Mouse (Mus musculus): Measurements from ENCODE around the gene Gpr21. TPM values are rescaled to one million over a fixed set of nuclear protein-coding genes. Genes with fewer than 3 reads are reported as not detected.
A peak's percentile ranks its signal among the peaks of the same experiment; 100 is the strongest.
"Not testable (repeated sequence)": the region's sequence is repeated elsewhere in the genome, so short reads cannot be mapped to it uniquely, and the experiment has no call there.

Gene Gpr21
- 1.9 and 2.1 TPM in 2 replicates for polyA plus RNA-seq (2014; fragmentation: Nextera tagmentation; extraction: Ambion mirVana)

DNA sequence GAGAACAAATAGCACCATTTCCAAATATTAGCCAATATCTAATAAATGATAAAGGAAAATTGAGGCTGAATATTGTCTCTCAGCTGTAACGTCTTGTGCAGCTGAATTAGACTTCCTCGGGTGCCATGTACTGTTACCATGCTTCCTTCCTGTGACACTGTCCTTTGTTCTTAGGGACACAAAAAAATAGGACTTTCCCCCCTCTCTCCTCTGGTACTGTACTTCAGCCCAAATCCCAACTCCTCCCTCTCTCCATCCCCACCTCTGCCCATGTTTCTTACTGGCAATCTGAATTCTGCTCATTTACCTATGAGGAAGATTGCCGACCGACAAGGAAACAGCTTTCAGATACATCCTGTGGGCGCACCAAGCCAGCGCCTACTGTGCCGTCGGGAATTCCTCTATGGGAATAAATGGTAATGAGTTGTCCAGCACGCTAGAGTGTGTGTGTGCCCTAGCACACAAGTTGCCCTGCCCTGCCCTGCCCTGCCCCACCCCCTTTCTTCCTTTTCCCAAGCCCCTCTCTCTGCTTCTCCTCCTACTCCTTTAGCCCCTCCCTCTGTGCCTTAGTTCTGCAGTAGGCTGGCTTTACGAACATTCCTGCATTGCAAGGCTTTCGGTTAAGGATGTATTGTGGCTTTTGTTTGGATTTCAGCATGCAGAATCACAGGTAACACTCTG, at the start of gene Gpr21:
TSS of gene Gpr21 (plus strand) at position 303 of the 681 bp plus-strand sequence.
- no peak within 1 kb of the TSS; the same call in 1 of the 2 replicates for H3K27ac ChIP-seq (ENCODE audit: low read depth, low read length)
- 25% methylated on average over 11 of the region's 11 CpGs for WGBS
- H3K27me3 ChIP-seq (ENCODE audit: control insufficient read depth, insufficient read depth, low read length), result no peaks in the 10 kb centered on the region
- H3K4me1 ChIP-seq (ENCODE audit: control insufficient read depth, insufficient read depth, low read length), result peaks cover 7% of the 10 kb centered on the region; the same call in 1 of the 2 replicates
- DNase-seq (ENCODE audit: low spot score, missing footprints) (peak; percentile 89), ATAC-seq (ENCODE audit: low FRiP score) (peak; percentile 89)
- no peaks in the 10 kb centered on the region for H3K9me3 ChIP-seq (ENCODE audit: control insufficient read depth, low read length)
- H3K36me3 ChIP-seq (ENCODE audit: control insufficient read depth, insufficient read depth, low read length), result peaks cover 7% of the 10 kb centered on the region; the same call in 1 of the 2 replicates
- no peak within 1 kb of the TSS for H3K4me3 ChIP-seq (ENCODE audit: low read depth, low read length)
- H3K4me2 ChIP-seq, result peak within 1 kb of the TSS; percentile 19
- H3K9ac ChIP-seq (ENCODE audit: low read length), result 0 out of 2 replicates have a peak within 1 kb of the TSS, but pooled peaks have one; percentile 43

GRCm38 (mm10) chr2:37479559-37479958, 36.6 kb upstream of the Gpr21 start:
- Histone ChIP-seq H3K4me2 (no peak overlapping the region), H3K4me1 (ENCODE audit: control insufficient read depth, insufficient read depth, low read length) (no peaks in the 10 kb centered on the region), H3K36me3 (ENCODE audit: control insufficient read depth, insufficient read depth, low read length) (peaks cover 22% of the 10 kb centered on the region), H3K27ac (ENCODE audit: low read depth, low read length) (no peak overlapping the region), H3K9ac (ENCODE audit: low read length) (no peak overlapping the region), H3K27me3 (ENCODE audit: control insufficient read depth, insufficient read depth, low read length) (no peaks in the 10 kb centered on the region), H3K9me3 (ENCODE audit: control insufficient read depth, low read length) (no peaks in the 10 kb centered on the region), H3K4me3 (ENCODE audit: low read depth, low read length) (no peak overlapping the region)
- DNase-seq (ENCODE audit: low spot score, missing footprints) (no peak), ATAC-seq (ENCODE audit: low FRiP score) (no peak)

- Histone ChIP-seq H3K4me1 (ENCODE audit: control insufficient read depth, insufficient read depth, low read length) (no peaks in the 10 kb centered on the region), H3K36me3 (ENCODE audit: control insufficient read depth, insufficient read depth, low read length) (peaks cover 24% of the 10 kb centered on the region)
Observed at GRCm38 (mm10) chr2:37480039-37480438, 36.1 kb upstream of the Gpr21 start.

DNA sequence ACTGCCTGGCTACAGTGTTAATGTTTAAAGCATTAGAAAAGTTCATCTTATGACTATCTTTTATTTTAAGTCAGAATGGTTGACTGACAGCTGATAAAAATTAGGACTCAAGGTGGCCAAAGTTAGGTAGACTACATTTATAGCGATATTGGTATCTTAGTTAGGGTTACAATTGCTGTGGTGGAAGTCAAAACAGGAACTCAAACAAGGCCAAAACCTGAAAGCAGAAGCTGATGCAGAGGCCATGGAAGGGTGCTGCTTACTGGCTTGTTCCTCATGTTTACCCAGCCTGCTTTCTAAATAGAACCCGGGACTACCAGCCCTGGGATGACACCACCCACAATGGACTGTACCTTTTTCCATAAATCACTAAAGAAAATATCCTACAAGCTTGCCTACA, 32.0 kb upstream of the Gpr21 start:
- Histone ChIP-seq H3K4me2 (no peak overlapping the region), H3K36me3 (ENCODE audit: control insufficient read depth, insufficient read depth, low read length) (peaks cover 23% of the 10 kb centered on the region), H3K4me3 (ENCODE audit: low read depth, low read length) (no peak overlapping the region), H3K27me3 (ENCODE audit: control insufficient read depth, insufficient read depth, low read length) (no peaks in the 10 kb centered on the region), H3K9me3 (ENCODE audit: control insufficient read depth, low read length) (no peaks in the 10 kb centered on the region), H3K27ac (ENCODE audit: low read depth, low read length) (no peak overlapping the region), H3K9ac (ENCODE audit: low read length) (no peak overlapping the region), H3K4me1 (ENCODE audit: control insufficient read depth, insufficient read depth, low read length) (no peaks in the 10 kb centered on the region)
- DNase-seq (ENCODE audit: low spot score, missing footprints) (no peak), ATAC-seq (ENCODE audit: low FRiP score) (no peak)
- WGBS, result 87% methylated on average over 2 of the region's 2 CpGs

More at GRCm38 (mm10) chr2:37480039-37480438, 36.1 kb upstream of the Gpr21 start:
- ATAC-seq (ENCODE audit: low FRiP score) (no peak), DNase-seq (ENCODE audit: low spot score, missing footprints) (no peak)
- Histone ChIP-seq H3K4me2 (no peak overlapping the region), H3K27me3 (ENCODE audit: control insufficient read depth, insufficient read depth, low read length) (no peaks in the 10 kb centered on the region), H3K9ac (ENCODE audit: low read length) (no peak overlapping the region), H3K27ac (ENCODE audit: low read depth, low read length) (no peak overlapping the region), H3K9me3 (ENCODE audit: control insufficient read depth, low read length) (no peaks in the 10 kb centered on the region), H3K4me3 (ENCODE audit: low read depth, low read length) (no peak overlapping the region)
- WGBS, result 96% methylated on average over 2 of the region's 2 CpGs

DNA sequence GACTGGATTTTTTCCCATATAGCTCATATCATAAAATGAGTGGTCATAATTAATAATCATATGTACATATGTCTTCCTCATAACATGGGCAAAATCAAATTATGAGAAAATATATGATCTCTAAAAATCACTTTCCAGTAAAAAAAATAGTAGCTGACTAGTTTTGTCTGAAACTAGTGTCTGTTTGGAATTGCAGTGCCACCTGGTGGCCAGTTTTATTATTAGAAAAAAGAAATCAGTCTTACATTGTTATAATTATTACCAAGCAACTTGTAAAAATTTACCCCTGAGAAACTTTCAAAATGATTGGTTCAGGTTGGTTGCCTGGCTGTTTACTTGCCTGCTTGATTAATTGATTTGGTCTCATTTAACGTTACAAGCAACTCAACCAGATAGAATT, 30.8 kb upstream of the Gpr21 start:
- H3K4me2 ChIP-seq, result no peak overlapping the region
- no peak overlapping the region for H3K4me3 ChIP-seq (ENCODE audit: low read depth, low read length)
- no peaks in the 10 kb centered on the region for H3K27me3 ChIP-seq (ENCODE audit: control insufficient read depth, insufficient read depth, low read length)
- no peak overlapping the region for H3K9ac ChIP-seq (ENCODE audit: low read length)
- no peak overlapping the region for H3K27ac ChIP-seq (ENCODE audit: low read depth, low read length)
- DNase-seq (ENCODE audit: low spot score, missing footprints) (peak; percentile 95), ATAC-seq (ENCODE audit: low FRiP score) (no peak)
- H3K9me3 ChIP-seq (ENCODE audit: control insufficient read depth, low read length), result no peaks in the 10 kb centered on the region
- H3K4me1 ChIP-seq (ENCODE audit: control insufficient read depth, insufficient read depth, low read length), result no peaks in the 10 kb centered on the region
- WGBS, result 89% methylated on average over 1 of the region's 1 CpGs
- peaks cover 26% of the 10 kb centered on the region for H3K36me3 ChIP-seq (ENCODE audit: control insufficient read depth, insufficient read depth, low read length)

DNA sequence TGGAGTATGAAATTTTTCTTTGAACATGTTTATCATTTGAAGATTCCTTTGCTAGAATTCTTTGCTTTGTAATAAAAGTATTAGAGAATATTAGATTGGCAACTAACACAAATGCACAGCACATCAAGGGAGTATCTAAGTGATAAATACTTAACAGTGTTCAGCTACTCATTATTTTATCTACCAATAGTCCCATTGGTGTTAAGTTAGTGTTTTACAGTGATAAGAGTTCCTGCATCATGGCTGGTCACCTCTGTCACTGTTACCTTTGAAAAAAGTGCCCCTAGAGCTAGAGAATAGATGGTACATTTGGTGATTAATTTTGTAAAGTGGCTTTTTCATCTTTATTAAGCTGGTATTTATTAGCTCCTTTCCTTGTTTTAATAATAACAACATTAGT, 29.7 kb upstream of the Gpr21 start:
- DNase-seq (ENCODE audit: low spot score, missing footprints), result no peak
- H3K9me3 ChIP-seq (ENCODE audit: control insufficient read depth, low read length), result no peaks in the 10 kb centered on the region
- no peak overlapping the region for H3K27ac ChIP-seq (ENCODE audit: low read depth, low read length)
- H3K9ac ChIP-seq (ENCODE audit: low read length), result no peak overlapping the region
- no peaks in the 10 kb centered on the region for H3K4me1 ChIP-seq (ENCODE audit: control insufficient read depth, insufficient read depth, low read length)
- H3K4me3 ChIP-seq (ENCODE audit: low read depth, low read length), result no peak overlapping the region
- ATAC-seq (ENCODE audit: low FRiP score), result no peak
- no peaks in the 10 kb centered on the region for H3K27me3 ChIP-seq (ENCODE audit: control insufficient read depth, insufficient read depth, low read length)
- H3K36me3 ChIP-seq (ENCODE audit: control insufficient read depth, insufficient read depth, low read length), result peaks cover 26% of the 10 kb centered on the region
- no peak overlapping the region for H3K4me2 ChIP-seq

GRCm38 (mm10) chr2:37488956-37489355, 27.2 kb upstream of the Gpr21 start:
- 95% methylated on average over 2 of the region's 2 CpGs for WGBS
- Histone ChIP-seq H3K36me3 (ENCODE audit: control insufficient read depth, insufficient read depth, low read length) (peaks cover 23% of the 10 kb centered on the region; the same call in 1 of the 2 replicates), H3K4me1 (ENCODE audit: control insufficient read depth, insufficient read depth, low read length) (no peaks in the 10 kb centered on the region), H3K9me3 (ENCODE audit: control insufficient read depth, low read length) (no peaks in the 10 kb centered on the region), H3K4me3 (ENCODE audit: low read depth, low read length) (no peak overlapping the region), H3K4me2 (no peak overlapping the region), H3K27me3 (ENCODE audit: control insufficient read depth, insufficient read depth, low read length) (no peaks in the 10 kb centered on the region), H3K9ac (ENCODE audit: low read length) (no peak overlapping the region), H3K27ac (ENCODE audit: low read depth, low read length) (no peak overlapping the region)
- ATAC-seq (ENCODE audit: low FRiP score) (no peak), DNase-seq (ENCODE audit: low spot score, missing footprints) (no peak)

GRCm38 (mm10) chr2:37497321-37497720, 18.8 kb upstream of the Gpr21 start:
- Histone ChIP-seq H3K9ac (ENCODE audit: low read length) (no peak overlapping the region), H3K9me3 (ENCODE audit: control insufficient read depth, low read length) (no peaks in the 10 kb centered on the region), H3K4me1 (ENCODE audit: control insufficient read depth, insufficient read depth, low read length) (no peaks in the 10 kb centered on the region), H3K4me3 (ENCODE audit: low read depth, low read length) (no peak overlapping the region), H3K4me2 (no peak overlapping the region), H3K36me3 (ENCODE audit: control insufficient read depth, insufficient read depth, low read length) (peaks cover 4% of the 10 kb centered on the region; the same call in 1 of the 2 replicates), H3K27me3 (ENCODE audit: control insufficient read depth, insufficient read depth, low read length) (no peaks in the 10 kb centered on the region), H3K27ac (ENCODE audit: low read depth, low read length) (no peak overlapping the region)
- ATAC-seq (ENCODE audit: low FRiP score) (no peak), DNase-seq (ENCODE audit: low spot score, missing footprints) (no peak)
- WGBS, result 98% methylated on average over 4 of the region's 4 CpGs

DNA sequence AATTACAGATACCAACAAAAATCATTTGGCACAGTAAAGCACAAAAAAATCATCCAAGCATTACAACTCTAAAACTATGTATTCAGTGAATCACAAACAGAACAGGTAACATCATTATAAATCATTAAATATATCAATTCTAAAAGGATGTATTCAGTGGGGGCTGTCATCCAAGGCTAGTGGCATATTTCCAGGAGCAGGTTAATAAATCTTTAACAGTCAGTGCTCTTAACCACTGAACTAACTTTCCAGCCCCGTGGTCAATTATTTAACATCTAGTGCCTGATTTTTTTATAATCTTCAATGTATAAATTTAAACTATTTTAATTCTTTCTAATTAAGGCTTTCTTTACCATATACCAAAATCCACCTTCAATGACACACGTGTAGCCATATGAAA, 10.3 kb upstream of the Gpr21 start:
- not testable (repeated sequence) for H3K27me3 ChIP-seq (ENCODE audit: control insufficient read depth, insufficient read depth, low read length); H3K4me2 ChIP-seq; H3K36me3 ChIP-seq (ENCODE audit: control insufficient read depth, insufficient read depth, low read length); H3K27ac ChIP-seq (ENCODE audit: low read depth, low read length); H3K9me3 ChIP-seq (ENCODE audit: control insufficient read depth, low read length); H3K9ac ChIP-seq (ENCODE audit: low read length); ATAC-seq (ENCODE audit: low FRiP score); DNase-seq (ENCODE audit: low spot score, missing footprints); H3K4me1 ChIP-seq (ENCODE audit: control insufficient read depth, insufficient read depth, low read length); H3K4me3 ChIP-seq (ENCODE audit: low read depth, low read length)
- 96% methylated on average over 2 of the region's 2 CpGs for WGBS
